Mouse (Mus musculus): ENCODE measurements around the gene Dnajc17. TPM values are rescaled to one million over a fixed set of nuclear protein-coding genes. Genes with fewer than 3 reads are reported as not detected.

Dnajc17 gene
- polyA plus RNA-seq, 1 experiment from 2014 or later = 26.2 TPM

GRCm38 (mm10) chr2:119194140-119194539 is 14.5 kb downstream of the Dnajc17 start:
- Histone ChIP-seq H3K27me3 (ENCODE audit: control insufficient read depth, insufficient read depth, low read length) (no peaks in the 10 kb centered on the region), H3K9me3 (replicated peaks; ENCODE audit: control insufficient read depth, low read length) (no peaks in the 10 kb centered on the region), H3K27ac (replicated peaks; ENCODE audit: low read depth, low read length) (no peak overlapping the region), H3K36me3 (replicated peaks; ENCODE audit: control insufficient read depth, insufficient read depth, low read depth, low read length) (no peaks in the 10 kb centered on the region), H3K4me3 (ENCODE audit: low read depth, low read length) (no peak overlapping the region), H3K9ac (replicated peaks; ENCODE audit: low read length) (no peak overlapping the region), H3K4me1 (ENCODE audit: control insufficient read depth, insufficient read depth, low read length) (no peaks in the 10 kb centered on the region; the same call in 1 of the 2 replicates), H3K4me2 (ENCODE audit: low read depth, low read length) (no peak overlapping the region)
- 90% methylated on average over 5 of the region's 5 CpGs for WGBS
- no peak for ATAC-seq (replicated peaks; ENCODE audit: insufficient number of reproducible peaks, low FRiP score, low TSS enrichment, low read depth)
- no peak for DNase-seq (ENCODE audit: low spot score)

DNA sequence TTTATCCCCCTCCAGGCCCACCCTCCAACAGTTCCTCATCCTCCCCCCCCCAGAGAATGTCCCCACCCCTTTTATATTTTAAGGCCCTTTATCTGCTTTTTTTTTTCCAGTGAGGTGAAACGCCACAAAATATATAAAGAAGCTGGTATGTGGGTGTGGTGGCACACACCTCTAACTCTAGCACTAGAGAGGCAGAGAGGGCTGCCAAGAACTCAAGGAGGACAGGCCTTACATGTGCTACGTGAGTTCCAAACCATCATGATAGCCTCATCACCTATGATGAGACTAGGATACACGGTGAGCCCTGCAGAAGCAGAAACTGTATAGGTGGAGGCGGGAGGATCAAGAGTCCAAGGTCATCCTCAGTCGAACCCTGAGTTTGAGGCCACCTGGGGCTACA is 17.6 kb downstream of the Dnajc17 start:
- no peak for DNase-seq (ENCODE audit: low spot score)
- H3K27me3 ChIP-seq (ENCODE audit: control insufficient read depth, insufficient read depth, low read length) = no peaks in the 10 kb centered on the region
- no peaks in the 10 kb centered on the region for H3K36me3 ChIP-seq (replicated peaks; ENCODE audit: control insufficient read depth, insufficient read depth, low read depth, low read length)
- H3K4me2 ChIP-seq (ENCODE audit: low read depth, low read length) = no peak overlapping the region
- H3K9ac ChIP-seq (replicated peaks; ENCODE audit: low read length) = no peak overlapping the region
- H3K4me3 ChIP-seq (ENCODE audit: low read depth, low read length) = no peak overlapping the region
- H3K9me3 ChIP-seq (replicated peaks; ENCODE audit: control insufficient read depth, low read length) = no peaks in the 10 kb centered on the region
- no peak for ATAC-seq (replicated peaks; ENCODE audit: insufficient number of reproducible peaks, low FRiP score, low TSS enrichment, low read depth)
- H3K4me1 ChIP-seq (ENCODE audit: control insufficient read depth, insufficient read depth, low read length) = no peaks in the 10 kb centered on the region; the same call in 1 of the 2 replicates
- H3K27ac ChIP-seq (replicated peaks; ENCODE audit: low read depth, low read length) = no peak overlapping the region
- 85% methylated on average over 5 of the region's 5 CpGs for WGBS

- Histone ChIP-seq H3K36me3 (replicated peaks; ENCODE audit: control insufficient read depth, insufficient read depth, low read depth, low read length) (no peaks in the 10 kb centered on the region; the same call in 1 of the 2 replicates), H3K27ac (replicated peaks; ENCODE audit: low read depth, low read length) (no peak overlapping the region), H3K4me2 (ENCODE audit: low read depth, low read length) (peak overlapping the region; percentile 52), H3K9ac (replicated peaks; ENCODE audit: low read length) (0 out of 2 replicates have a peak overlapping the region, but pooled peaks have one; percentile 42), H3K27me3 (ENCODE audit: control insufficient read depth, insufficient read depth, low read length) (no peaks in the 10 kb centered on the region), H3K9me3 (replicated peaks; ENCODE audit: control insufficient read depth, low read length) (no peaks in the 10 kb centered on the region), H3K4me1 (ENCODE audit: control insufficient read depth, insufficient read depth, low read length) (no peaks in the 10 kb centered on the region), H3K4me3 (ENCODE audit: low read depth, low read length) (no peak overlapping the region)
- 6% methylated on average over 15 of the region's 15 CpGs for WGBS
- DNase-seq (ENCODE audit: low spot score) = peak; percentile 86
- ATAC-seq (replicated peaks; ENCODE audit: insufficient number of reproducible peaks, low FRiP score, low TSS enrichment, low read depth) = peak; percentile 84; the same call in 1 of the 2 replicates
Measured at GRCm38 (mm10) chr2:119189029-119189710, 19.4 kb downstream of the Dnajc17 start.

DNA sequence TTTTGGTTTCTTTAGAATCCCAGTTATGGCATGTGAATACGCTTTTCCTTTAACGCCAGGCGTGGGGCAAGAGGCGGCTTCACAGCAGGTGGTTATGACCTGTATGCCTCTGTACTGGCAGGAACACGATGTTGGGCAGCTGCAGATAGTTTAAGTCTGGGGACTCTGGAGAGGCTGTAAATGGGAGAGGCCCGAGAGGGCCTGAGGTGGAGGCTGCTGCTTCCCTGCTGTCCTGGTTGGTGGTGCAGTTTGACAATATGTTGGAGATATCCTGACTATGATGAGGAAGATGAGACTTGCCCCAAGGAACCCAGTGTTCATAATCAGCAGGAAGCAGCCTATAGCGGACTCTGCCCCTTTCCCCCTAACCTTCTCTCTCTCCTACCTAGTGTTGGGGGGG is 25.7 kb downstream of the Dnajc17 start:
- H3K4me2 ChIP-seq (ENCODE audit: low read depth, low read length) = no peak overlapping the region
- no peak overlapping the region for H3K4me3 ChIP-seq (ENCODE audit: low read depth, low read length)
- ATAC-seq (replicated peaks; ENCODE audit: insufficient number of reproducible peaks, low FRiP score, low TSS enrichment, low read depth) (no peak), DNase-seq (ENCODE audit: low spot score) (no peak)
- H3K4me1 ChIP-seq (ENCODE audit: control insufficient read depth, insufficient read depth, low read length) = no peaks in the 10 kb centered on the region
- no peak overlapping the region for H3K27ac ChIP-seq (replicated peaks; ENCODE audit: low read depth, low read length)
- 80% methylated on average over 7 of the region's 7 CpGs for WGBS
- H3K36me3 ChIP-seq (replicated peaks; ENCODE audit: control insufficient read depth, insufficient read depth, low read depth, low read length) = no peaks in the 10 kb centered on the region; the same call in none of the 2 replicates
- H3K9me3 ChIP-seq (replicated peaks; ENCODE audit: control insufficient read depth, low read length) = no peaks in the 10 kb centered on the region
- no peak overlapping the region for H3K9ac ChIP-seq (replicated peaks; ENCODE audit: low read length)
- H3K27me3 ChIP-seq (ENCODE audit: control insufficient read depth, insufficient read depth, low read length) = no peaks in the 10 kb centered on the region

GRCm38 (mm10) chr2:119177384-119177939 is 31.1 kb downstream of the Dnajc17 start:
- no peak overlapping the region for H3K27ac ChIP-seq (replicated peaks; ENCODE audit: low read depth, low read length)
- no peaks in the 10 kb centered on the region for H3K9me3 ChIP-seq (replicated peaks; ENCODE audit: control insufficient read depth, low read length)
- WGBS = 84% methylated on average over 5 of the region's 5 CpGs
- H3K9ac ChIP-seq (replicated peaks; ENCODE audit: low read length) = no peak overlapping the region; the same call in 1 of the 2 replicates
- H3K27me3 ChIP-seq (ENCODE audit: control insufficient read depth, insufficient read depth, low read length) = no peaks in the 10 kb centered on the region
- H3K4me2 ChIP-seq (ENCODE audit: low read depth, low read length) = no peak overlapping the region
- no peaks in the 10 kb centered on the region; the same call in 1 of the 2 replicates for H3K36me3 ChIP-seq (replicated peaks; ENCODE audit: control insufficient read depth, insufficient read depth, low read depth, low read length)
- no peak overlapping the region for H3K4me3 ChIP-seq (ENCODE audit: low read depth, low read length)
- DNase-seq (ENCODE audit: low spot score) (no peak), ATAC-seq (replicated peaks; ENCODE audit: insufficient number of reproducible peaks, low FRiP score, low TSS enrichment, low read depth) (no peak)
- no peaks in the 10 kb centered on the region; the same call in 1 of the 2 replicates for H3K4me1 ChIP-seq (ENCODE audit: control insufficient read depth, insufficient read depth, low read length)

DNA sequence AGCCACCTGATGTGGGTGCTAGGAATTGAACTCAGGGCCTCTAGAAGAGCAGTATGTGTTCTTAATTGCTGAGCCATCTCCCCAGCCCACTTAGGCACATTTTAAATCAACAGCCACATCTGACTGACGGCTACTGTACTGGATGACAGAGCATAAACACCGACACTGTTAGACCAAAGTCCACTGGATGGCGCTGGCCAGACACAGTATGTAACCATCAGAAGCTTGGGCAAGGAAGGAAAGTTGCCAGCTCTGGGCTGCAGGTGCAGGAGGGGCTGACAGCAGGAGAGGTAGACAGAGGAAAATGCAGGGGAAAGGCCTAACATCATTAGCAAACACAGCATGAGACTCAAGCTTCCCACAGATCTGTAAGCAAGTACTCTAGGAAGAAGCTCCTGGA is 31.8 kb downstream of the Dnajc17 start:
- Histone ChIP-seq H3K9me3 (replicated peaks; ENCODE audit: control insufficient read depth, low read length) (no peaks in the 10 kb centered on the region), H3K4me1 (ENCODE audit: control insufficient read depth, insufficient read depth, low read length) (no peaks in the 10 kb centered on the region; the same call in 1 of the 2 replicates), H3K36me3 (replicated peaks; ENCODE audit: control insufficient read depth, insufficient read depth, low read depth, low read length) (no peaks in the 10 kb centered on the region; the same call in 1 of the 2 replicates), H3K9ac (replicated peaks; ENCODE audit: low read length) (no peak overlapping the region), H3K27me3 (ENCODE audit: control insufficient read depth, insufficient read depth, low read length) (no peaks in the 10 kb centered on the region), H3K27ac (replicated peaks; ENCODE audit: low read depth, low read length) (no peak overlapping the region), H3K4me3 (ENCODE audit: low read depth, low read length) (no peak overlapping the region), H3K4me2 (ENCODE audit: low read depth, low read length) (no peak overlapping the region)
- DNase-seq (ENCODE audit: low spot score) (no peak), ATAC-seq (replicated peaks; ENCODE audit: insufficient number of reproducible peaks, low FRiP score, low TSS enrichment, low read depth) (no peak)
- WGBS = 45% methylated on average over 3 of the region's 3 CpGs

GRCm38 (mm10) chr2:119175614-119176013 is 33.0 kb downstream of the Dnajc17 start:
- H3K9me3 ChIP-seq (replicated peaks; ENCODE audit: control insufficient read depth, low read length) = no peaks in the 10 kb centered on the region
- 58% methylated on average over 6 of the region's 6 CpGs for WGBS

GRCm38 (mm10) chr2:119174866-119175265 is 33.7 kb downstream of the Dnajc17 start:
- no peak overlapping the region for H3K27ac ChIP-seq (replicated peaks; ENCODE audit: low read depth, low read length)

More at GRCm38 (mm10) chr2:119175614-119176013, 33.0 kb downstream of the Dnajc17 start:
- Histone ChIP-seq H3K27me3 (ENCODE audit: control insufficient read depth, insufficient read depth, low read length) (no peaks in the 10 kb centered on the region), H3K27ac (replicated peaks; ENCODE audit: low read depth, low read length) (no peak overlapping the region), H3K36me3 (replicated peaks; ENCODE audit: control insufficient read depth, insufficient read depth, low read depth, low read length) (no peaks in the 10 kb centered on the region; the same call in 1 of the 2 replicates), H3K4me3 (ENCODE audit: low read depth, low read length) (no peak overlapping the region), H3K9ac (replicated peaks; ENCODE audit: low read length) (no peak overlapping the region), H3K4me2 (ENCODE audit: low read depth, low read length) (no peak overlapping the region), H3K4me1 (ENCODE audit: control insufficient read depth, insufficient read depth, low read length) (no peaks in the 10 kb centered on the region; the same call in 1 of the 2 replicates)
- no peak for ATAC-seq (replicated peaks; ENCODE audit: insufficient number of reproducible peaks, low FRiP score, low TSS enrichment, low read depth)
- DNase-seq (ENCODE audit: low spot score) = no peak

More at GRCm38 (mm10) chr2:119174866-119175265, 33.7 kb downstream of the Dnajc17 start:
- Histone ChIP-seq H3K27me3 (ENCODE audit: control insufficient read depth, insufficient read depth, low read length) (no peaks in the 10 kb centered on the region), H3K36me3 (replicated peaks; ENCODE audit: control insufficient read depth, insufficient read depth, low read depth, low read length) (no peaks in the 10 kb centered on the region), H3K9me3 (replicated peaks; ENCODE audit: control insufficient read depth, low read length) (no peaks in the 10 kb centered on the region), H3K4me2 (ENCODE audit: low read depth, low read length) (no peak overlapping the region), H3K4me3 (ENCODE audit: low read depth, low read length) (no peak overlapping the region), H3K9ac (replicated peaks; ENCODE audit: low read length) (no peak overlapping the region), H3K4me1 (ENCODE audit: control insufficient read depth, insufficient read depth, low read length) (no peaks in the 10 kb centered on the region; the same call in 1 of the 2 replicates)
- DNase-seq (ENCODE audit: low spot score) (no peak), ATAC-seq (replicated peaks; ENCODE audit: insufficient number of reproducible peaks, low FRiP score, low TSS enrichment, low read depth) (no peak)
- WGBS = 49% methylated on average over 14 of the region's 14 CpGs

Measured in embryonic facial prominence, embryonic 11.5 days (tissue).